Mouse (Mus musculus) activated CD4-positive, CD25-positive, alpha-beta regulatory T cell, adult 4 months (primary cell): Measurements from ENCODE around the gene Ttc12. TPM values are rescaled to one million over a fixed set of nuclear protein-coding genes. Genes with fewer than 3 reads are reported as not detected.

Source experiments
- ATAC-seq: one replicate; pipeline ENCODE4 v1.8.0; 2017
- polyA plus RNA-seq, 2 experiments: library from polyadenylated mRNA; unstranded; fragments of 100-300 nt; shearing (Covaris generic); gene quantifications; one replicate each; pipeline ENCODE4 v1.2.1; 2017

The Ttc12 gene
- not detected for polyA plus RNA-seq

- ATAC-seq = peak; percentile 54
Measured at GRCm38 (mm10) chr9:49485892-49486311, at the start of gene Ttc12. Gene Ttc12, minus strand, starts transcription at chr9:49486225.

DNA sequence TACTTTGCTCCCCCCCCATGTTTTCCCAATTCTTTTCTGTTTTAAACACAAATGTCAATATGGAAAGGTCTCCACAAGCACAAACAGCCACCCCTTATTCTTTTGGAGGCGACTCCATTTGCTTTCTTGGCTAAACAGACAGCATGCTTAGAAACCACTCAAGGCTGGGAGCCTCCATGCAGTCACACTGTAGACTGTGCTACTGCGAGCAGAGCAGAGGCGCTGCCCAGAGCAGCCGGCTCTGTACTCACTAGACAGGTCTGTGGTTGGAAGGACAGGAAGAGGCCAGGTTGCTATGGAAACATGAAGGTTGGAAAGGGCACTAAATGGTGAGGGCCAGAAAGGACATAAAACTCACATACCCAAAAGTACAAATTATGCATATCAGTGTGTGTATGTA is 48.9 kb upstream of the Ttc12 start:
- no peak for ATAC-seq

GRCm38 (mm10) chr9:49533912-49534491 is 48.0 kb upstream of the Ttc12 start:
- ATAC-seq = no peak

DNA sequence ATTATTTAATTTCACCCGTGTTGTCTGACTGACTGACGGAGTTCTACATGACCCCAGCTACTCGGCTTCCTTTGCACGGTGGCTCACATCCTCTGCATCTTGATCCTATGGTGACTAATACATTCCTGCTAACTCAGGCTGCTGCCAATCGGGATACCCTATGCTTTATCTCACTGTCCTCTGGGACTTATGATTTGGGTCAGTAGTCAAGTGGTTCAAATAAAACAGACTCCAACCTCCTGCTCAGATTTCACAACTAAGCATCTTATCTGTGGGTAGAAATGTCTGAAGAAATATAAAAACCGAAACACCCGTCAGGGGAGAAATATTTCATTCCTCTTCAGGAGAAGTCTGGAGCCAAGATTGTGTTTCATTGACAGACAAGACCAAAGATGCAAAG is 47.4 kb upstream of the Ttc12 start:
- no peak for ATAC-seq

GRCm38 (mm10) chr9:49531833-49532232 is 45.8 kb upstream of the Ttc12 start:
- ATAC-seq = no peak

DNA sequence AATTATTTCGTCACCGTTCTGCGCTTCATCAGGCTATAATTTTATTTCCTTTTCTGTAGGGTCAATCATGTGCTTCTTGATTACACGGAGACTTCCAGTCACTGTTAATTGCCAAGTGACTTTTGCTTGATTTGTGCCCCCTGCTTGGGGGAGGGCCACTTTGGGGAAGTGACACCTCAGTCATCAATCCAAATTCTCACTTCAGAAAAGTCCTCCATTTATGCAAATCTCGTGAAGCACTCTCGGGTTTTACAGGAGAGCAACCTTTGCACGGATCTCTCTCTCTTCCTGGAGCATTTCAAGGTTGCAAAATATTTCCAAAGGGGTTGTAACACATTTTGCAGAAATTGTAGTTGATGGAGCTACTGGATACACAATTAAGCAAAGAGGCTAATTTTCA is 45.2 kb upstream of the Ttc12 start:
- ATAC-seq = no peak

- no peak for ATAC-seq
Measured at GRCm38 (mm10) chr9:49530739-49531138, 44.7 kb upstream of the Ttc12 start.

DNA sequence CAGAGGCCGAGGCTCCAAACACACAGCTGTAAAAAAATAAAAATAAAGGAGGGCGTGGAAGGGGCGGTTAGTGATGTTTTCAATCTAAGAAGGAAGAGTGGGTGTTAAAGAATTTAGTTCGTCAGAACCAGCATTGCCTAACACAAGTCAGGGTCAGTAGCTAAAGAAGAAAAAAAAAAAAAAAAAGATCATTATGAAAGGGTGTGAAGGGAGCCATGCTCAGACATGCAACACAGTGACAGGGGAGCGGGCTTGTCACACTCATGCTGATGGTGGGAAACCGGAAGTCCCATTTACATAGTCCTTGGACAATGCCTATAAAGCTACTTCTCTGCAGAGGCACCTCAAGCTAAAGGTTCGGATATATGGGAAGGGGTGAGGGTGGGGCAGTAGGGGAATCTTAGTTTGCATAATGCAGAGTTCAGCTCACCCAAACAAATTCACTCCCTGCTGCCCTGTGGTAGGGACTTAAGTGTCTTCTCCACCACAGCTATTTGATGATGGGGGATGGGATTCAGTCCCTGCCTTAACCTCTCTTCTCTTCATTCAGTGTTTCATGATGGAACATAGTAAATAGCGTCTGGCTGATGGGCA is 43.4 kb upstream of the Ttc12 start:
- no peak for ATAC-seq

DNA sequence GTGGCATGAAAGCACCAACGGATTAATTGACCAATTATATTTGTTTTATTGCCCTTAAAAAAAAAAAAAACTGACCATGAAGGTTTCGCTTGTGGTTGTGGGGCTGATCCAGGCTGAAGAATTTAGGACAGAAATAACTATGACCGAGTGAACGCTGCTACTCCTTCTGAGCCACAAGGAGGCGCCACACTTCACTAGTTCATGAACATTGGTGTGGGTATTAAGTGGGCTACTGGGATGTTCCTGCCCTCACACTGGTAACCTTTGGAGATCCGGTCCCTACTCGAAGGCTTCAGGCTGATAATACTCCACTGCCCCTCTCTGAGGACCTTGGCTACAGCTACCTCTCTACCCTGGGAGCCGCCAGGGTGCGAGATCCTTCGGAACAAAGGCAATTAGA is 42.9 kb upstream of the Ttc12 start:
- no peak for ATAC-seq

DNA sequence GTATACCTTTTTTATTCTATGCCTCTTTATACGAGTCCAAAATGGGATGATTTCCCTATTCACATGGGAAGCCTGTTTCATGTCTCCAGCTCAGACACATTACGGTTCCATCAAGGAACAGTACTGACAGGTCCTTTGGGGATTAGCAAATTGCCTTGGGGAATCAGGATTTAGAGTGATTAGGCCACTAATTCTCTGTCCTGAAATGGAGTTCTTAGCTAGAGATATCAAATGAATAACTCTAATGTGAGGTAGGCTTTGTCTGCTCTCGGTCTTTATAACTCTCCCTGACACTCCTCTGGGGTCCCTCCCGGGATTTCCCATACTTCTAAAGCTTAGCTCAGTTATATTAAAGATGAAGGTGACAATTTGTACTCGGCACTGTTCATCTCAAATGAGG is 42.0 kb upstream of the Ttc12 start:
- no peak for ATAC-seq

- ATAC-seq = no peak
Measured at GRCm38 (mm10) chr9:49527340-49527739, 41.3 kb upstream of the Ttc12 start.

GRCm38 (mm10) chr9:49524721-49525120 is 38.7 kb upstream of the Ttc12 start:
- ATAC-seq = no peak

DNA sequence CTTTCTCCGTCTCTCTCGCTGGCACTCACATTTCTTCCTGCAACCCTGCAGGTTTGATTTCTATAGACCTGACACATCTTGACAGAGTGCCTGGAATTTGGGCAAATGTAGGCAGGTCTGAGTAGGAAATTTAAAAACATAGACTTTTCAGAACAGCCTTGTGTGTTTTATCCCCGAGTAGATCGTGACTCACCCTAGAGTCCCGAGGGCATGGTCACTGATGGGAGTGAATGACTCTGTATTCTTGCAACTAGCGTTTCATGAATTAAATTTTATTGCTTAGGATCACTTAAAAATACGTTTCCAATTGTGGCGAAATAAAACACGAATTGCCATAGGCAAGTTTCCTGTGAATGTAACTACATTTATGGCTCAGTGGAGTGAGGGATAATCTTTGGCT is 37.9 kb upstream of the Ttc12 start:
- no peak for ATAC-seq

DNA sequence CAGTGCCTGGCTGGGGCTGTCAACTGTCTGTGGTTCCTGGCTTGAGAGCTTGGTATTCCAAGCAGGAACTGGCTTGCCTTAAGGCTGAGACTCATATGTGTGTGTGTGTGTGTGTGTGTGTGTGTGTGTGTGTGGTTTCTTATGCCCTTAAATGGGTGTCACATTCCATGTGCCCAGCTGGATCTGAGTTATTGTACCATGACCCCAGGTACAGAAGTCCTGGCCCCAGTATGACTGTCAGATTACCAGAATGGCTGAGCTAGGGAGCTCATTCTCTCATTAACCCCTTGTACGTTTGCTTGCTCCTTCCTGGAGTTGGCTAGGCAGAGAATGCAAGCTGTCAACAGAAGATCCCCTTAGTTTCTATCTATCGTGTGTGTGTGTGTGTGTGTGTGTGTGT is 28.3 kb upstream of the Ttc12 start:
- no peak for ATAC-seq

DNA sequence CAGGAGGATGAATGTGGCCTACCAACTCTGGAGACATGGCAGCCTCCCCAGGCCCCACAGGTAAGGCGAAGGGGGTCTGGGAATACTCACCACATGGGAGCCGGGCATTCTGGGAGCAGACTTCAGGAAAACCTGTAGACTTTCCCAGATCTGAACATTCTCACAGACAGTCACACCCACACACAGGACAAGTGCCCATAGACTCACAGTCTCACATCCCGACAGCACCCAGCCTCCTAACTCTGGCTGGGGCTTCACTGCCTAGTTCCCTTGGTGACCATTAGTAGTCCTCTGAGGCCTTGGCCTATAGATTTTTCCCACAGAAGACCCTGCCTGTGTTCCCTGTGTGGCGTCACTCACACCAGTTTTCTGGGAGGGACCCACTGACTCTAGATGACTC is 24.6 kb upstream of the Ttc12 start:
- ATAC-seq = no peak

DNA sequence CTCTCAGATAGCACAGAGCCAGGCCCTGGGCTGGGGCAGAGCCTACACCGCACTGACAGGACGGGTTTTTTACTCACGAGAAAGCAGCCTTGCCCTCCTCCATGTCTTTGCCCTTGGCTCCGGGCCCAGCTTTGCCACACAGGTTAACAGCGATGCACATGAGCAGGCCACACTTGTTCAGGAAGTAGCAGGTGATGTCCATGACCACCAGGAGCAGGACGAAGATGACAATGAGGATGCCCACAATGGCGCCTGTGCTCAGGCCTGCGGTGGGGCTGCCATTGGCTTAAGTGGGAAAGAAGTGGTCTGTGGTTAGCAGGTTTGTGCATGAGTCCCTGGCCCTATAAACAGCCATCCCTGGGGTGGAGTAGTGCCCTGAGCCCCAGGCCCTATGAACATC is 23.6 kb upstream of the Ttc12 start:
- ATAC-seq = no peak

DNA sequence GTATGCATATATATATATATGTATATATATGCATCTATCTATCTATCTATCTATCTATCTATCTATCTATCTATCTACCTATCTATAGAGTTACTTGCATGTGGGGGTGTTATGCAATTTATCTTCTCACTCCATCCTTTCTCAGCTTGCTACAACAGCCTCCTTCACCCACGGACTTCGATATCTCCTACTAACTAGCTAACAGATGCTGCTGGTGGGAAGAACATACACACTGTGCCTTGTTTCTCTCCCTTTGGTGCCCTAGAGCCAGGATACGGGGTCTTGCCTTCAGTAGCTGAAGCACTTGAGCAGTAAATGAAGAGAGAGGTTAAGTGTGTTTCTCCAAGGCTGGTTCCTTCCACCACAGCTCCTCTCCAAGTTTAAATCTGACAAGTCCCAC is 23.1 kb upstream of the Ttc12 start:
- ATAC-seq = no peak

- ATAC-seq = no peak
Measured at GRCm38 (mm10) chr9:49507829-49508585, 22.0 kb upstream of the Ttc12 start.

DNA sequence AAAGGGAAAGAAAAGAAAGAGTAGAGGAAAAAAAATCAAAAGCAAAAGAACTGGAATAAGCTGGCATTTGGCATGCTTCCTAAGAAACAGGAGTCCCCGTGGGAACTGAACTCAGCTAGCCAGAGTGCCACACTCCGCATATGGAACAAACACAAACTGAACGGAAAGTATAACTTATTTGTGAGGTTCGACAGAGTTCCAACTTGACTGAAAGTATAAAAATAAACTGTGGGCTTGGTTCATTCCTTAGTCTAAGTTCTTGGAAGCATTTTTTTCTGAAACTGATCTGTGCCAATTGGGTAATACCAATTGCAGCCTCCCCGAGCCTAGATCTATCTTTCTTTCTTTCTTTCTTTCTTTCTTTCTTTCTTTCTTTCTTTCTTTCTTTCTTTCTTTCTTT is 18.6 kb upstream of the Ttc12 start:
- ATAC-seq = no peak

DNA sequence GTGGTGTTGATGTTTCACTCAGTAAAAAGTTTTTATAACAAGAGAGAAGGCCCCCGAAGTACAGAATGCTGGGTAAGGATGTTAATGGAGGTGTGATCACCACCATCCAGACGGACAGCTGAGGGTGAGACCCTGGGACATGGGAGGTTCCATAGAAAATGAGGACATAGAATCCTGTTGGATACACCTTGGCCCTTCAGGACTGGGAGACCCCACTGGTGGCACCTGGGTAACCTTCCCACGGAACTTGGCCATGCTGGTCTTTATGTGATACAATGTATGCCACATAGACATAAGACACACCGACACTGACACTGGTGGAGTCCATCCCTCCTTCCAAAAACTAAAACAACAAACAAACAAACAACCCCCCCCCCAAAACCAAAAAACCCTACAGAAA is 16.2 kb upstream of the Ttc12 start:
- ATAC-seq = no peak

DNA sequence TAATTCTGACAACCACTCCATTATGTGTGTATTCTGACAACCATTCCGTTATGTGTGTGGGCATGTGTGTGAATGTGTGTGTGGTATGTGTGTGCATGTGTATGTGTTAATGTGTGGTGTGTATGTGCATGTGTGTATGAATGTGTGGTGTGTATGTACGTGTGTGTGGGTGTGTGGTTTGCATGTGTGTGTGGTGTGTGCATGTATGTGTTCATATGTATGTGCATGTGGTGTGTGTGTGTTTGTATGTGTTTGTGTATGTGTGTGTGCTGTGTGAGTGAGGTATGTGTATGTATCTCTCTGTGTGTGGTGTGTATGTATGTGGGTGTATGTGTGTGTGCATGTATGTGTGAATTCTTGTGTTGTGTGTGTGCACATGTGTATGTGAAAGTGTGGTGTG is 13.9 kb upstream of the Ttc12 start:
- ATAC-seq = no peak

- ATAC-seq = no peak
Measured at GRCm38 (mm10) chr9:49493979-49494649, 8.1 kb upstream of the Ttc12 start.

GRCm38 (mm10) chr9:49490609-49491008 is 4.6 kb upstream of the Ttc12 start:
- ATAC-seq = no peak
